Mouse (Mus musculus): ENCODE data around the gene Irs1. TPM values are rescaled to one million over a fixed set of nuclear protein-coding genes. Genes with fewer than 3 reads are reported as not detected.

The Irs1 gene
- polyA plus RNA-seq, 1 experiment from 2014 or later, result 3.8 TPM

- H3K27me3 ChIP-seq (ENCODE audit: control insufficient read depth, insufficient read depth, low read length), result no peaks in the 10 kb centered on the region
- 30% methylated on average over 4 of the region's 4 CpGs for WGBS
- peak overlapping the region; percentile 39 for H3K4me2 ChIP-seq (replicated peaks; ENCODE audit: low read depth, low read length)
- no peaks in the 10 kb centered on the region for H3K9me3 ChIP-seq (ENCODE audit: control insufficient read depth, low read length)
- peak overlapping the region; percentile 51; the same call in 1 of the 2 replicates for H3K9ac ChIP-seq (ENCODE audit: low read depth, low read length)
- peak overlapping the region; percentile 37 for H3K4me3 ChIP-seq (ENCODE audit: low read length)
- H3K36me3 ChIP-seq (ENCODE audit: control insufficient read depth, insufficient read depth, low read length), result peaks cover 10% of the 10 kb centered on the region; the same call in 1 of the 2 replicates
- peak overlapping the region; percentile 92; the same call in 1 of the 2 replicates for H3K27ac ChIP-seq (ENCODE audit: low read depth, low read length)
- peaks cover 21% of the 10 kb centered on the region for H3K4me1 ChIP-seq (ENCODE audit: control insufficient read depth, insufficient read depth, low read length)
- no peak for ATAC-seq (ENCODE audit: low FRiP score, low TSS enrichment)
Measured at GRCm38 (mm10) chr1:82284403-82284802, 6.8 kb downstream of the Irs1 start.

- peak overlapping the region; percentile 92 for H3K27ac ChIP-seq (ENCODE audit: low read depth, low read length)
- H3K4me1 ChIP-seq (ENCODE audit: control insufficient read depth, insufficient read depth, low read length), result peaks cover 16% of the 10 kb centered on the region; the same call in 1 of the 2 replicates
- H3K9ac ChIP-seq (ENCODE audit: low read depth, low read length), result peak overlapping the region; percentile 63
- peaks cover 8% of the 10 kb centered on the region; the same call in 1 of the 2 replicates for H3K36me3 ChIP-seq (ENCODE audit: control insufficient read depth, insufficient read depth, low read length)
- peak overlapping the region; percentile 37 for H3K4me3 ChIP-seq (ENCODE audit: low read length)
- H3K27me3 ChIP-seq (ENCODE audit: control insufficient read depth, insufficient read depth, low read length), result no peaks in the 10 kb centered on the region
- H3K9me3 ChIP-seq (ENCODE audit: control insufficient read depth, low read length), result no peaks in the 10 kb centered on the region
- 12% methylated on average over 1 of the region's 1 CpGs for WGBS
- peak overlapping the region; percentile 39 for H3K4me2 ChIP-seq (replicated peaks; ENCODE audit: low read depth, low read length)
- no peak; the same call in 1 of the 2 replicates for ATAC-seq (ENCODE audit: low FRiP score, low TSS enrichment)
Measured at GRCm38 (mm10) chr1:82283901-82284301, 7.3 kb downstream of the Irs1 start.

GRCm38 (mm10) chr1:82282992-82283611, 8.1 kb downstream of the Irs1 start:
- 1% methylated on average over 35 of the region's 35 CpGs for WGBS
- Histone ChIP-seq H3K4me1 (ENCODE audit: control insufficient read depth, insufficient read depth, low read length) (peaks cover 15% of the 10 kb centered on the region; the same call in 1 of the 2 replicates), H3K4me3 (ENCODE audit: low read length) (peak overlapping the region; percentile 37)

GRCm38 (mm10) chr1:82281823-82282222, 9.4 kb downstream of the Irs1 start:
- 75% methylated on average over 6 of the region's 6 CpGs for WGBS

More at GRCm38 (mm10) chr1:82282992-82283611, 8.1 kb downstream of the Irs1 start:
- Histone ChIP-seq H3K36me3 (ENCODE audit: control insufficient read depth, insufficient read depth, low read length) (peaks cover 5% of the 10 kb centered on the region; the same call in 1 of the 2 replicates), H3K27me3 (ENCODE audit: control insufficient read depth, insufficient read depth, low read length) (no peaks in the 10 kb centered on the region), H3K9me3 (ENCODE audit: control insufficient read depth, low read length) (no peaks in the 10 kb centered on the region), H3K27ac (ENCODE audit: low read depth, low read length) (peak overlapping the region; percentile 92), H3K4me2 (replicated peaks; ENCODE audit: low read depth, low read length) (peak overlapping the region; percentile 39), H3K9ac (ENCODE audit: low read depth, low read length) (peak overlapping the region; percentile 63; the same call in 1 of the 2 replicates)
- peak; percentile 99 for ATAC-seq (ENCODE audit: low FRiP score, low TSS enrichment)

GRCm38 (mm10) chr1:82279768-82280167, 11.4 kb downstream of the Irs1 start:
- Histone ChIP-seq H3K27ac (ENCODE audit: low read depth, low read length) (no peak overlapping the region), H3K9ac (ENCODE audit: low read depth, low read length) (no peak overlapping the region), H3K9me3 (ENCODE audit: control insufficient read depth, low read length) (no peaks in the 10 kb centered on the region), H3K4me3 (ENCODE audit: low read length) (no peak overlapping the region), H3K36me3 (ENCODE audit: control insufficient read depth, insufficient read depth, low read length) (peaks cover 7% of the 10 kb centered on the region; the same call in 1 of the 2 replicates), H3K27me3 (ENCODE audit: control insufficient read depth, insufficient read depth, low read length) (no peaks in the 10 kb centered on the region), H3K4me2 (replicated peaks; ENCODE audit: low read depth, low read length) (no peak overlapping the region), H3K4me1 (ENCODE audit: control insufficient read depth, insufficient read depth, low read length) (no peaks in the 10 kb centered on the region)
- ATAC-seq (ENCODE audit: low FRiP score, low TSS enrichment), result no peak
- WGBS, result 62% methylated on average over 1 of the region's 1 CpGs

More at GRCm38 (mm10) chr1:82281823-82282222, 9.4 kb downstream of the Irs1 start:
- Histone ChIP-seq H3K4me2 (replicated peaks; ENCODE audit: low read depth, low read length) (no peak overlapping the region), H3K27me3 (ENCODE audit: control insufficient read depth, insufficient read depth, low read length) (no peaks in the 10 kb centered on the region), H3K4me1 (ENCODE audit: control insufficient read depth, insufficient read depth, low read length) (peaks cover 7% of the 10 kb centered on the region; the same call in 1 of the 2 replicates), H3K27ac (ENCODE audit: low read depth, low read length) (no peak overlapping the region), H3K9ac (ENCODE audit: low read depth, low read length) (no peak overlapping the region), H3K9me3 (ENCODE audit: control insufficient read depth, low read length) (no peaks in the 10 kb centered on the region), H3K36me3 (ENCODE audit: control insufficient read depth, insufficient read depth, low read length) (peaks cover under 1% of the 10 kb centered on the region; the same call in 1 of the 2 replicates), H3K4me3 (ENCODE audit: low read length) (no peak overlapping the region)
- no peak for ATAC-seq (ENCODE audit: low FRiP score, low TSS enrichment)

- Histone ChIP-seq H3K4me1 (ENCODE audit: control insufficient read depth, insufficient read depth, low read length) (no peaks in the 10 kb centered on the region), H3K9ac (ENCODE audit: low read depth, low read length) (no peak overlapping the region), H3K36me3 (ENCODE audit: control insufficient read depth, insufficient read depth, low read length) (peaks cover 8% of the 10 kb centered on the region; the same call in 1 of the 2 replicates), H3K4me3 (ENCODE audit: low read length) (no peak overlapping the region), H3K27me3 (ENCODE audit: control insufficient read depth, insufficient read depth, low read length) (no peaks in the 10 kb centered on the region), H3K9me3 (ENCODE audit: control insufficient read depth, low read length) (no peaks in the 10 kb centered on the region), H3K4me2 (replicated peaks; ENCODE audit: low read depth, low read length) (no peak overlapping the region), H3K27ac (ENCODE audit: low read depth, low read length) (no peak overlapping the region)
- ATAC-seq (ENCODE audit: low FRiP score, low TSS enrichment), result no peak
- 0% methylated on average over 1 of the region's 1 CpGs for WGBS
Measured at GRCm38 (mm10) chr1:82274361-82274760, 16.9 kb downstream of the Irs1 start.

- Histone ChIP-seq H3K4me1 (ENCODE audit: control insufficient read depth, insufficient read depth, low read length) (no peaks in the 10 kb centered on the region), H3K36me3 (ENCODE audit: control insufficient read depth, insufficient read depth, low read length) (peaks cover 8% of the 10 kb centered on the region; the same call in 1 of the 2 replicates), H3K27me3 (ENCODE audit: control insufficient read depth, insufficient read depth, low read length) (no peaks in the 10 kb centered on the region), H3K4me3 (ENCODE audit: low read length) (no peak overlapping the region), H3K4me2 (replicated peaks; ENCODE audit: low read depth, low read length) (no peak overlapping the region), H3K27ac (ENCODE audit: low read depth, low read length) (no peak overlapping the region), H3K9ac (ENCODE audit: low read depth, low read length) (no peak overlapping the region), H3K9me3 (ENCODE audit: control insufficient read depth, low read length) (no peaks in the 10 kb centered on the region)
- ATAC-seq (ENCODE audit: low FRiP score, low TSS enrichment), result no peak
- WGBS, result 64% methylated on average over 6 of the region's 6 CpGs
Measured at GRCm38 (mm10) chr1:82273529-82273928, 17.7 kb downstream of the Irs1 start.

GRCm38 (mm10) chr1:82272231-82272630, 19.0 kb downstream of the Irs1 start:
- H3K27me3 ChIP-seq (ENCODE audit: control insufficient read depth, insufficient read depth, low read length), result no peaks in the 10 kb centered on the region
- H3K4me3 ChIP-seq (ENCODE audit: low read length), result no peak overlapping the region
- H3K9ac ChIP-seq (ENCODE audit: low read depth, low read length), result no peak overlapping the region
- 0 out of 2 replicates have a peak, but pooled peaks cover under 1% of the 10 kb centered on the region for H3K4me1 ChIP-seq (ENCODE audit: control insufficient read depth, insufficient read depth, low read length)
- 89% methylated on average over 5 of the region's 5 CpGs for WGBS
- no peak overlapping the region for H3K27ac ChIP-seq (ENCODE audit: low read depth, low read length)
- no peak for ATAC-seq (ENCODE audit: low FRiP score, low TSS enrichment)
- no peak overlapping the region for H3K4me2 ChIP-seq (replicated peaks; ENCODE audit: low read depth, low read length)
- peaks cover 8% of the 10 kb centered on the region; the same call in 1 of the 2 replicates for H3K36me3 ChIP-seq (ENCODE audit: control insufficient read depth, insufficient read depth, low read length)
- no peaks in the 10 kb centered on the region for H3K9me3 ChIP-seq (ENCODE audit: control insufficient read depth, low read length)

- Histone ChIP-seq H3K9me3 (ENCODE audit: control insufficient read depth, low read length) (no peaks in the 10 kb centered on the region), H3K4me1 (ENCODE audit: control insufficient read depth, insufficient read depth, low read length) (0 out of 2 replicates have a peak, but pooled peaks cover 4% of the 10 kb centered on the region), H3K27me3 (ENCODE audit: control insufficient read depth, insufficient read depth, low read length) (no peaks in the 10 kb centered on the region), H3K9ac (ENCODE audit: low read depth, low read length) (no peak overlapping the region), H3K4me3 (ENCODE audit: low read length) (no peak overlapping the region), H3K36me3 (ENCODE audit: control insufficient read depth, insufficient read depth, low read length) (no peaks in the 10 kb centered on the region), H3K27ac (ENCODE audit: low read depth, low read length) (no peak overlapping the region), H3K4me2 (replicated peaks; ENCODE audit: low read depth, low read length) (no peak overlapping the region)
- ATAC-seq (ENCODE audit: low FRiP score, low TSS enrichment), result no peak
- 54% methylated on average over 4 of the region's 4 CpGs for WGBS
Measured at GRCm38 (mm10) chr1:82267547-82267946, 23.7 kb downstream of the Irs1 start.

Data from kidney, embryonic 14.5 days (tissue).